Mouse (Mus musculus) MEL (cell line): ENCODE results near the gene Gm26938. TPM values are rescaled to one million over a fixed set of nuclear protein-coding genes. Genes with fewer than 3 reads are reported as not detected.

Experiments used
- DNase-seq: peaks from one replicate; pipeline ENCODE4 v3.0.0; 2011; ENCODE audit warnings: low read depth, low spot score
- H3K27ac ChIP-seq: 2 replicates; pipeline ENCODE4 v1.5.1; 2012; ENCODE audit warnings: low read depth, mild to moderate bottlenecking, control low read depth, low read length, moderate library complexity; ENCODE audit not compliant: control insufficient read depth
- H3K27me3 ChIP-seq, 2 experiments: fragments of 150-350 bp in 1 of 2; sonication (generic) in 1 of 2; 2 replicates each; pipeline ENCODE4 v1.6.1; 2012; ENCODE audit warnings: low read length in 2 of 2, mild to moderate bottlenecking in 2 of 2, improper control_type of control experiment in 1 of 2, moderate library complexity in 1 of 2; ENCODE audit not compliant: insufficient read depth in 2 of 2, control insufficient read depth in 1 of 2
- H3K36me3 ChIP-seq, 2 experiments: 2 replicates each; pipeline ENCODE4 v1.6.1; 2012 to 2014; ENCODE audit warnings: low read length in 2 of 2, improper control_type of control experiment in 1 of 2, inconsistent platforms in 1 of 2, mild to moderate bottlenecking in 1 of 2; ENCODE audit not compliant: insufficient read depth in 2 of 2, control insufficient read depth in 1 of 2
- H3K4me1 ChIP-seq, 2 experiments: fragments of 150-350 bp in 1 of 2; sonication (generic) in 1 of 2; 2 replicates each; pipeline ENCODE4 v1.6.1; 2012; ENCODE audit warnings: low read length in 2 of 2, improper control_type of control experiment in 1 of 2, mild to moderate bottlenecking in 1 of 2; ENCODE audit not compliant: insufficient read depth in 2 of 2, control insufficient read depth in 1 of 2
- H3K4me3 ChIP-seq, 2 experiments: fragments of 150-350 bp in 1 of 2; sonication (generic) in 1 of 2; 2 replicates each; pipeline ENCODE4 v1.5.1; 2012; ENCODE audit warnings: low read depth in 2 of 2, low read length in 2 of 2, mild to moderate bottlenecking in 2 of 2, moderate library complexity in 2 of 2, control low read depth in 1 of 2, improper control_type of control experiment in 1 of 2; ENCODE audit not compliant: control insufficient read depth in 1 of 2, insufficient read depth in 1 of 2
- H3K79me2 ChIP-seq: 2 replicates; pipeline ENCODE4 v1.6.1; 2012; ENCODE audit warnings: mild to moderate bottlenecking, low read length, moderate library complexity; ENCODE audit not compliant: control insufficient read depth, poor library complexity, insufficient read depth
- H3K9ac ChIP-seq: 2 replicates; pipeline ENCODE4 v1.6.1; 2012; ENCODE audit warnings: low read depth, mild to moderate bottlenecking, control low read depth, low read length, moderate library complexity; ENCODE audit not compliant: control insufficient read depth, poor library complexity, severe bottlenecking
- H3K9me3 ChIP-seq: fragments of 150-350 bp; sonication (generic); replicated peaks from 2 replicates; pipeline ENCODE4 v1.6.1; 2012; ENCODE audit warnings: mild to moderate bottlenecking, low read length, improper control_type of control experiment, moderate library complexity; ENCODE audit not compliant: insufficient read depth
- ETS1 ChIP-seq: IDR thresholded peaks from 2 replicates; pipeline ENCODE4 v1.6.1; 2012; ENCODE audit warnings: low read depth, mild to moderate bottlenecking, inconsistent platforms, low read length, improper control_type of control experiment, moderate library complexity
- HCFC1 ChIP-seq: IDR thresholded peaks from 2 replicates; pipeline ENCODE4 v1.6.1; 2012; ENCODE audit warnings: low read depth, mild to moderate bottlenecking, inconsistent platforms, low read length, improper control_type of control experiment, moderate library complexity
- JUND ChIP-seq: IDR thresholded peaks from 2 replicates; pipeline ENCODE4 v1.6.1; 2011; ENCODE audit warnings: low read depth, mild to moderate bottlenecking, improper control_type of control experiment, low read length
- KAT2A ChIP-seq: conservative IDR thresholded peaks from 2 replicates; pipeline ENCODE4 v1.6.1; 2012; ENCODE audit warnings: low read depth, low read length, improper control_type of control experiment, inconsistent platforms
- polyA plus RNA-seq, 2 experiments: library from polyadenylated mRNA; stranded (reverse) in 1 of 2; unstranded in 1 of 2; fragments of >175 nt in 1 of 2; fragments of >200 nt in 1 of 2; gene quantifications; 2 replicates each; pipeline versions ENCODE4 v1.2.1 to v1.2.4; 2012; ENCODE audit warnings: low replicate concordance in 2 of 2, low read depth in 1 of 2; ENCODE audit not compliant: insufficient read length in 2 of 2, insufficient read depth in 1 of 2, missing spikeins in 1 of 2
- total RNA-seq: library from RNA; depleted of rRNA; stranded (reverse); fragments of 300-350 nt; gene quantifications from 2 replicates; pipeline ENCODE4 v1.2.3, GENCODE M21; 2012; rRNA removed

Gm26938 gene
- total and polyA plus RNA-seq, 3 experiments: 0.11 TPM; not detected in 2

GRCm38 (mm10) chr5:139758096-139758495 lies 68.1 kb downstream of the Gm26938 start:
- no peak for DNase-seq
- Histone ChIP-seq H3K9me3 (no peaks in the 10 kb centered on the region), H3K27ac (no peak overlapping the region), H3K36me3 (no peaks in the 10 kb centered on the region; a peak in 1 of 4 replicates), H3K4me3 (no peak overlapping the region), H3K4me1 (no peaks in the 10 kb centered on the region), H3K9ac (no peak overlapping the region), H3K79me2 (no peaks in the 10 kb centered on the region)
- no peak for TF ChIP-seq KAT2A
- no peak for TF ChIP-seq HCFC1
- TF ChIP-seq JUND: no peak
- TF ChIP-seq ETS1: no peak
- TF ChIP-seq, all 39 proteins: peak for 0
- no peaks in the 10 kb centered on the region for H3K27me3 ChIP-seq

Other genes starting within 250 kb of the Gm26938 start
- 3.3 and 5.4 TPM in 2 replicates for gene Micall2, start 90.1 kb downstream of the Gm26938 start, total RNA-seq
- 10 to 100 TPM in 1 of 2 experiments, not detected in 1; 17.6 TPM for gene Micall2, start 90.1 kb downstream of the Gm26938 start, polyA plus RNA-seq
- gene Ints1, start 50.7 kb downstream of the Gm26938 start, total RNA-seq: 77.9 and 82.5 TPM in 2 replicates
- 10 to 100 TPM in 1 of 2 experiments, not detected in 1; 89.2 TPM for gene Ints1, start 50.7 kb downstream of the Gm26938 start, polyA plus RNA-seq
- gene Mafk, start 34.9 kb downstream of the Gm26938 start, total RNA-seq: 43.6 and 62.1 TPM in 2 replicates
- gene Mafk, start 34.9 kb downstream of the Gm26938 start, polyA plus RNA-seq: 10 to 100 TPM in 1 of 2 experiments, not detected in 1; 56.5 TPM
- gene Tmem184a, start 6.5 kb downstream of the Gm26938 start, total RNA-seq: 0.07 and 0.27 TPM in 2 replicates
- under 1 TPM in 1 of 2 experiments, not detected in 1; 0.10 TPM for gene Tmem184a, start 6.5 kb downstream of the Gm26938 start, polyA plus RNA-seq
- gene Psmg3, start 478 bp upstream of the Gm26938 start, total RNA-seq: 70.0 and 75.4 TPM in 2 replicates
- 10 to 100 TPM in 1 of 2 experiments, not detected in 1; 81.9 TPM for gene Psmg3, start 478 bp upstream of the Gm26938 start, polyA plus RNA-seq
- 0.07 TPM in 1 of 2 replicates, not detected in the other for gene Elfn1, start 81.5 kb upstream of the Gm26938 start, total RNA-seq
- gene Elfn1, start 81.5 kb upstream of the Gm26938 start, polyA plus RNA-seq: under 1 TPM in 1 of 2 experiments, not detected in 1; 0.08 TPM